Mouse (Mus musculus): ENCODE results near the gene Acap3.

Gene Acap3

DNA sequence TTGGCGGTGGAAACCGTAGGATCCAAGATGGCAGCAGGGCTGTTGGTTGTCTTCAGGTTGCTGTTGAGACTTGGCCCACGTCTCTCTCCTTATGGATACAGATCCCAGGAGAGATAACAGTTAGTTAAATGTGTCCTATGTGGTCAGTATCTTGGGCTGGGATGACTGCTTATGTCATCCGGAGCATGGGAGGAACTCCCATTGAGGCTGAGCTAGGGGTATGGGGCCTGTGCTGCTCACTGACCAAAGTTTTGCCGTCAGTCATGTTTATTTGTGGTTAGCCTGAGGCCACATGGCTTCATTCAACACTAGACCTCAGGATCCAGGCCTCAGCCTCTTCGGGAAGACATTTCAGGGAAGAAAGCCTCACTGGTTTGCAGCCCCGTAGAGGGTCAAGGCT lies 20.2 kb upstream of the Acap3 start:
- in situ Hi-C loops (cut with MboI; ENCODE audit: low pct_unique_long_range_greater_than_20kb in 1 of 2, low sequenced_read_pairs in 2 of 2, unreplicated experiment in 1 of 2): no loop called here

DNA sequence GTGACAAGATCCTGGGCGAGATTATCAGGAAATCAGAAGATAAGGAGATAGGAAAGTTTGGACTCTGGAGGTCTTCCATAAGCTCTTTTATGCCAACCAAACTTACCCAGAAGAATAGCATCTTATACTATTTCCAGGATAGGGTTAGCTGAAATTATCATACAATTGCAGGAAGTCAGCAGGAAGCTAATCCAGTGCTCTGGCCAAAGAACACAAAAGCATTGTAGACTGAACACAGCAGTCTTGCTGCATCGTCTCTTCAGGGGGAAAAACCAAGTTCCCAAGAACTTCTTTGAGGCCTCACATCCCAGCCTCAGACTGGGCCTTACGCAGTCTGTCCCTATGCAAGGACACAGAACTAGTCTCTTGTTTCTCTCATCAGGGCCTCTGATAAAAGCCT lies 8.0 kb upstream of the Acap3 start:
- in situ Hi-C loops (cut with MboI; ENCODE audit: low pct_unique_long_range_greater_than_20kb in 1 of 2, low sequenced_read_pairs in 2 of 2, unreplicated experiment in 1 of 2): no loop called here

- in situ Hi-C loops (cut with MboI; ENCODE audit: low pct_unique_long_range_greater_than_20kb in 1 of 2, low sequenced_read_pairs in 2 of 2, unreplicated experiment in 1 of 2): no loop called here
Measured at GRCm38 (mm10) chr4:155886330-155886729, 5.3 kb upstream of the Acap3 start.

DNA sequence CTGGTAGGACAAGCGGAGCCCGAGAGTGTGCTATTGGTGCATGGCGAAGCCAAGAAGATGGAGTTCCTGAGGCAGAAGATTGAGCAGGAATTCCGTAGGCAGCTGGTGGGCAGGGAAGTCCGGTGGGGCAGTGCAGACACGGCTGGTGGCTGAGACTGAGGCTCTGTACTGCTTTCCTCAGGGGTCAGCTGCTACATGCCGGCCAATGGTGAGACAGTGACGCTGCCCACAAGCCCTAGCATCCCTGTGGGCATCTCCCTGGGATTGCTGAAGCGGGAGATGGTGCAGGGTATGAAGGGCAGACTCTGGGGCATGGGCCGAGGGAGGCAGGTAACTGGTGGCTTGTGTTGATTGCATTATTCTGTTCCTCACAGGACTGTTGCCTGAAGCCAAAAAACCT lies 3.9 kb upstream of the Acap3 start:
- in situ Hi-C loops (cut with MboI; ENCODE audit: low pct_unique_long_range_greater_than_20kb in 1 of 2, low sequenced_read_pairs in 2 of 2, unreplicated experiment in 1 of 2): no loop called here

DNA sequence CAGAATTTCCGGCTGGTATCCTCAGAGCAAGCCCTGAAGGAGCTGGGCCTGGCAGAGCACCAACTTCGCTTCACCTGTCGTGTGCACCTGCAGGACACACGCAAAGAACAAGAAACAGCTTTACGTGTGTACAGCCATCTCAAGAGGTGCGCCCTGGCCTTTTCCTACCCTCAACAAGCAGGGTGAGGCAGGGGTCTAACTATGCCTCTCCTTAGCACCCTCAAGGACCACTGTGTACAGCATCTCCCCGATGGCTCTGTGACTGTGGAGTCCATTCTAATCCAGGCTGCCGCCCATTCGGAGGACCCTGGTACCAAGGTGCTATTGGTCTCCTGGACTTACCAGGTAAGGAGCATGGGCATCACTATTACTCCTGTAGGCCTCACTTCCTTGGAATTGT lies 3.4 kb upstream of the Acap3 start:
- in situ Hi-C loops (cut with MboI; ENCODE audit: low pct_unique_long_range_greater_than_20kb in 1 of 2, low sequenced_read_pairs in 2 of 2, unreplicated experiment in 1 of 2): no loop called here

DNA sequence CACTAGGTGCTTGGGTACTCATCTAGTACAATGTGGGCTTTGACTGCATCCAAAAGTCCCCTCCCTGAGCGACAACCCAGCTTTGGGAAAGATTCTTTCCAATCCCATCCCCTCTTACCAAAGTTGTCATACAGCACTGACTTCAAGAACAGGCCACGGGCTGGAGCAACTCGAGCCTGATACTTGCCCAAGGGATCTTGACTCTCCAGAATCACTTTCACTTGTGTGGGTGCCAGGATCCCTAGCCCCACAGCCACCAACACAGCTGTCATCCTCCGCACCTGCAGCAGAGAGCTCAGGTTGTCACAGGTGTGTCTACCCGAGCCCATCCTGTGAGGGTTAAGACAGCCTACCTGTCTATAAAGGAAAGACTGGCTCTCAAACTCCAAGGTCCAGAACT lies 2.3 kb upstream of the Acap3 start:
- in situ Hi-C loops (cut with MboI; ENCODE audit: low pct_unique_long_range_greater_than_20kb in 1 of 2, low sequenced_read_pairs in 2 of 2, unreplicated experiment in 1 of 2): no loop called here

GRCm38 (mm10) chr4:155891011-155891471 lies 581 bp upstream of the Acap3 start:
- in situ Hi-C loops (cut with MboI; ENCODE audit: low pct_unique_long_range_greater_than_20kb in 1 of 2, low sequenced_read_pairs in 2 of 2, unreplicated experiment in 1 of 2): no loop called here

GRCm38 (mm10) chr4:155892017-155892416 lies 395 bp downstream of the Acap3 start:
- in situ Hi-C loops (cut with MboI; ENCODE audit: low pct_unique_long_range_greater_than_20kb in 1 of 2, low sequenced_read_pairs in 2 of 2, unreplicated experiment in 1 of 2): no loop called here

GRCm38 (mm10) chr4:155892438-155893211 lies 1.0 kb downstream of the Acap3 start:
- in situ Hi-C loops (cut with MboI; ENCODE audit: low pct_unique_long_range_greater_than_20kb in 1 of 2, low sequenced_read_pairs in 2 of 2, unreplicated experiment in 1 of 2): no loop called here

- in situ Hi-C loops (cut with MboI; ENCODE audit: low pct_unique_long_range_greater_than_20kb in 1 of 2, low sequenced_read_pairs in 2 of 2, unreplicated experiment in 1 of 2): no loop called here
Measured at GRCm38 (mm10) chr4:155893212-155893690, 1.6 kb downstream of the Acap3 start.

DNA sequence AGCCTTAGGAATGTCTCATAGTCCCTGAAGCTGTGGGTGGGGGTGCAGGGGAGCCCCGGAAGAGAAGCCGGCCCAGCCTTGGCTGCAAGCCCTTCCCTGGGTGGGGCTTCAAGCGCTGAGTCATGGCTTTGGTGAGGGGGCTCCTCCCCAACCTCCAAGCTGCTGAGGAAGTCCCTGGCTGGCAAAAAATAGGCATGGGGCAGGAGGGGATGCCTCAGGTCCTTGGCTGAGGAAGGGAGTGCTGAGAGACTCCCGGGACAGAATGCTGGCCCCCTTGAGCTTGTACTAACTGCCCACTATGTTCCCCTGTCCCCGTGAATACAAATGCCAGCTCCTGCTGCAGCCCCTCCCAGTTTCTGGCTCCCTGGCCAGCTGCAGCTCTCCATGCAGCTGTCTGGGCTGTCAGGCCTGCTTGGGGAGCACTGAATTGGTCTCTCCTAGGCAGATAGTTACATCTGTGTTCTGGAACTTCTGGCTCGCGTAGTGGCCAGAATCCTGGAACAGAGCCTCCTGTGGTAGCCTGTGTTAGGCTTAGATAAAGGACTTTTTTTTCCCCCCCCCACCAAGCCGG lies 2.8 kb downstream of the Acap3 start:
- in situ Hi-C loops (cut with MboI; ENCODE audit: low pct_unique_long_range_greater_than_20kb in 1 of 2, low sequenced_read_pairs in 2 of 2, unreplicated experiment in 1 of 2): no loop called here

DNA sequence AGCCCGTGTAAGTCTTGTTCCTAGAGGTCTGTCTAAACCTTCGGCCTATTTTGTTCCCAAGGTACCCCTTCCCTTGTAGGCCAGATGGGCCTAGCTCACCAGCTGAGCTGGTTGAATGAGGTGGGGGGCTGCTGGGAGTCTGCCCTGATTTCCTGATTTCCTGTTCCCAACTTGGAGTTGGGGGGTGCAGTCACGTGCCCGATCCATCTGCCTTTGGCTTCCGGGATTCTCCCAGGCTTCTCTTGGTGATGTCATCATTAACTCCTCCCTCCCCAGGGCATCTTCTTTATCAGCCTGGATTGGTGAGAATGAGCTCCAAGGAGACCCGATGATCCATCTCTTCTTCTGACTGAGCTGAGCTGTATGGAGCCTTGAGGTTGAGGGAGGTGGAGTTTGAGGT lies 3.6 kb downstream of the Acap3 start:
- in situ Hi-C loops (cut with MboI; ENCODE audit: low pct_unique_long_range_greater_than_20kb in 1 of 2, low sequenced_read_pairs in 2 of 2, unreplicated experiment in 1 of 2): no loop called here

DNA sequence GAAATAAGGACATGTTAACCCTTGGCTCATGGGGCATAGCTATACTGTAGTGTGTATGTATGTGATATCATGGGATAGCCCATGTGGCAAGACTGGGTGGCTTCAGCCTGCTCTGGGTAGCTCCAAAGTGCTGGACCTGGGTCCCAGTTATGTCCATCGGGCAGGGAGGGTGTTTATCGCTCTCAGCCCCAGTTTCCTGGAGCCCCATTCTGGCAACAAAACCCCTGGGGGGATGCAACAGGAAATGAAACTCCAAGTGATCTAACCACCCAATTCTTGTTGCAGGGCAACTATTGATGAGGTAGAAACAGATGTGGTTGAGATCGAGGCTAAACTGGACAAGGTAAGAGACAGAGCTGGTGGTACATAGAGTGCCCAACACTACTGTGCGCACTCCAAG lies 4.2 kb downstream of the Acap3 start:
- in situ Hi-C loops (cut with MboI; ENCODE audit: low pct_unique_long_range_greater_than_20kb in 1 of 2, low sequenced_read_pairs in 2 of 2, unreplicated experiment in 1 of 2): no loop called here

GRCm38 (mm10) chr4:155896461-155896860 lies 4.8 kb downstream of the Acap3 start:
- in situ Hi-C loops (cut with MboI; ENCODE audit: low pct_unique_long_range_greater_than_20kb in 1 of 2, low sequenced_read_pairs in 2 of 2, unreplicated experiment in 1 of 2): no loop called here

- in situ Hi-C loops (cut with MboI; ENCODE audit: low pct_unique_long_range_greater_than_20kb in 1 of 2, low sequenced_read_pairs in 2 of 2, unreplicated experiment in 1 of 2): no loop called here
Measured at GRCm38 (mm10) chr4:155898318-155898717, 6.7 kb downstream of the Acap3 start.

- in situ Hi-C loops (cut with MboI; ENCODE audit: low pct_unique_long_range_greater_than_20kb in 1 of 2, low sequenced_read_pairs in 2 of 2, unreplicated experiment in 1 of 2): no loop called here
Measured at GRCm38 (mm10) chr4:155899355-155899754, 7.7 kb downstream of the Acap3 start.

- in situ Hi-C loops (cut with MboI; ENCODE audit: low pct_unique_long_range_greater_than_20kb in 1 of 2, low sequenced_read_pairs in 2 of 2, unreplicated experiment in 1 of 2): no loop called here
Measured at GRCm38 (mm10) chr4:155901205-155901604, 9.6 kb downstream of the Acap3 start.

- in situ Hi-C loops (cut with MboI; ENCODE audit: low pct_unique_long_range_greater_than_20kb in 1 of 2, low sequenced_read_pairs in 2 of 2, unreplicated experiment in 1 of 2): no loop called here
Measured at GRCm38 (mm10) chr4:155903246-155903645, 11.6 kb downstream of the Acap3 start.

GRCm38 (mm10) chr4:155904318-155905102 lies 12.9 kb downstream of the Acap3 start:
- in situ Hi-C loops (cut with MboI; ENCODE audit: low pct_unique_long_range_greater_than_20kb in 1 of 2, low sequenced_read_pairs in 2 of 2, unreplicated experiment in 1 of 2): loop anchor here in 1 of 2 experiments (5.0 kb wide), 1 partner anchor 38 kb away; the partner anchor contains the start of gene Ube2j2
